Mouse (Mus musculus): Measurements from ENCODE around the gene Efhb. TPM values are rescaled to one million over a fixed set of nuclear protein-coding genes. Genes with fewer than 3 reads are reported as not detected.
A peak's percentile ranks its signal among the peaks of the same experiment; 100 is the strongest.

Gene Efhb
- polyA plus RNA-seq (2015; fragmentation: Nextera tagmentation; extraction: Ambion mirVana), result 0.05 TPM in 1 of 2 replicates, not detected in the other

DNA sequence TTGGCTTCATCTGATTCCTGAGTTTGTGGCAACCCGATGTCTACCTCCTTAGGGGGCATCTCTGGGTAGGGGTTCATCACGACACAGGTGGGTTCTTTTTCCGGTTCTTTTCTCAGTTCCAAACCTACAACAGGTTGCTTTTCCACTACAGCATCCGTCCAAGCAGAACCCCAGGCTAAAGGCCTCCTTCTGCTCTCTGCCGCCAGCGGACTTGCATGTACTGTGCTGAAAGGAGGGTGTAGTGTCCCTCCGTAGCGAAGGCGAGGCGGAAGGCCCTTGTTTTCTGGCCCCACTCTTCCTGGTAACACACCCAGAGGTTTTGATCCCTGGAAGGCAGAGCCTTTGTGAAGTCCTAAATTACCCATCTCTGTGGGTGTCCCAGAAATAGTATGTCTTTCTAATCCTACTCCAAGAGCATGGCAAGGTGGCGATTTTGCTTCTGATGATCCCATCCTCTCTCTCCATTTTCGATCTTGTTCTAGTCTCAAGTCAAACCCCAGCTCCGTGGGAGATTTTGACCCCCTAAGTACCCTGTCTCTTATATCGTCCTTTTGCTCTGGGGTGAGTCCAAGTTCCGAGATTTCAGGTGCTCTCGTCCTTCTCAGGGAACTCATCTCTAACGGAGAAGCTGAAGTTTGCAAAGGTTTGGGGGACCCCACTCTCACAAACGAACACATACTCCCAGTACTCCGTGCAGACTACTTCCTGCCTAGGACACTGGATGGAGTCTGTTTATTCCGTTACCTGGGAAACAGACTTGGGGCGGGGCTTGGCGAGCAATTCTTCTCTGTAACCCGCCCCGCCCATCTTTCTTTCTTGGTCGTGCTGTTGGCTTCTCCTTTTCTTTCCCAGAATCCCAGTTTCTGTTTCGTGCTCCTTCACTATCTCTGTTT is at the start of gene Efhb:
TSS of gene Efhb (minus strand) at position 719 of the 893 bp plus-strand sequence.
- H3K4me2 ChIP-seq (ENCODE audit: low read depth, low read length), result peak within 1 kb of the TSS; percentile 57
- peak; percentile 53; the same call in 1 of the 2 replicates for ATAC-seq (ENCODE audit: low read depth)
- H3K4me3 ChIP-seq (ENCODE audit: low read depth, low read length), result peak within 1 kb of the TSS; percentile 38
- H3K36me3 ChIP-seq (ENCODE audit: control insufficient read depth, insufficient read depth), result no peaks in the 10 kb centered on the region
- H3K9me3 ChIP-seq (replicated peaks; ENCODE audit: control insufficient read depth, low read length), result no peaks in the 10 kb centered on the region
- no peak within 1 kb of the TSS for H3K9ac ChIP-seq (ENCODE audit: low read depth, low read length)
- no peaks in the 10 kb centered on the region; the same call in 1 of the 2 replicates for H3K4me1 ChIP-seq (ENCODE audit: control insufficient read depth, low read depth, low read length)
- 23% methylated on average over 26 of the region's 26 CpGs for WGBS (ENCODE audit: insufficient replicate concordance)
- no peaks in the 10 kb centered on the region for H3K27me3 ChIP-seq (ENCODE audit: control insufficient read depth, insufficient read depth, low read depth, low read length)
- no peak within 1 kb of the TSS for H3K27ac ChIP-seq (ENCODE audit: low read length)

- no peak overlapping the region for H3K9ac ChIP-seq (ENCODE audit: low read depth, low read length)
- H3K36me3 ChIP-seq (ENCODE audit: control insufficient read depth, insufficient read depth), result no peaks in the 10 kb centered on the region; the same call in 1 of the 2 replicates
- H3K27ac ChIP-seq (ENCODE audit: low read length), result no peak overlapping the region
- H3K4me2 ChIP-seq (ENCODE audit: low read depth, low read length), result no peak overlapping the region
- no peak for ATAC-seq (ENCODE audit: low read depth)
- H3K9me3 ChIP-seq (replicated peaks; ENCODE audit: control insufficient read depth, low read length), result no peaks in the 10 kb centered on the region
- 71% methylated on average over 2 of the region's 2 CpGs for WGBS (ENCODE audit: insufficient replicate concordance)
- no peaks in the 10 kb centered on the region for H3K27me3 ChIP-seq (ENCODE audit: control insufficient read depth, insufficient read depth, low read depth, low read length)
- H3K4me1 ChIP-seq (ENCODE audit: control insufficient read depth, low read depth, low read length), result no peaks in the 10 kb centered on the region
- no peak overlapping the region for H3K4me3 ChIP-seq (ENCODE audit: low read depth, low read length)
Measured at GRCm38 (mm10) chr17:53512311-53512951, 49.3 kb upstream of the Efhb start.

DNA sequence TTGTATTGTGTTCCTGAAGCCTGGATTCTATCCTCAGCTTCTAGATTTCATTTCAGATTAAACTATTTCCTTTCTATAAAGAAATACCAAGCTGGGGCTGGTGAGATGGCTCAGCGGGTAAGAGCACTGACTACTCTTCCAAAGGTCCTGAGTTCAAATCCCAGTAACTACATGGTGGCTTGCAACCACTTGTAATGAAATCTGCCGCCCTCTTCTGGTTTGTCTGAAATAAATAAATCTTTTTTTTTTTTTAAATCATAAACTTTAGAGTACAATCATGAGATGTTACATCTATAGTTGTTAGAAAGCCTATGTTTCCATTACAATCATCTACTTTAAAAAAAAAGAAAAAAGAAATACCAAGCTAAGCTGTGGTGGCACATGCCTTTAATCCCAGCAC is 39.8 kb upstream of the Efhb start:
- 88% methylated on average over 2 of the region's 2 CpGs for WGBS (ENCODE audit: insufficient replicate concordance)
- Histone ChIP-seq H3K4me3 (ENCODE audit: low read depth, low read length) (no peak overlapping the region), H3K4me2 (ENCODE audit: low read depth, low read length) (no peak overlapping the region), H3K36me3 (ENCODE audit: control insufficient read depth, insufficient read depth) (peaks cover 16% of the 10 kb centered on the region), H3K27me3 (ENCODE audit: control insufficient read depth, insufficient read depth, low read depth, low read length) (no peaks in the 10 kb centered on the region), H3K9ac (ENCODE audit: low read depth, low read length) (no peak overlapping the region), H3K9me3 (replicated peaks; ENCODE audit: control insufficient read depth, low read length) (no peaks in the 10 kb centered on the region), H3K4me1 (ENCODE audit: control insufficient read depth, low read depth, low read length) (no peaks in the 10 kb centered on the region), H3K27ac (ENCODE audit: low read length) (no peak overlapping the region)
- no peak for ATAC-seq (ENCODE audit: low read depth)

GRCm38 (mm10) chr17:53489007-53489378 is 25.9 kb upstream of the Efhb start:
- peaks cover 11% of the 10 kb centered on the region for H3K36me3 ChIP-seq (ENCODE audit: control insufficient read depth, insufficient read depth)
- no peak overlapping the region for H3K4me3 ChIP-seq (ENCODE audit: low read depth, low read length)
- H3K9ac ChIP-seq (ENCODE audit: low read depth, low read length), result no peak overlapping the region
- ATAC-seq (ENCODE audit: low read depth), result no peak
- no peak overlapping the region for H3K27ac ChIP-seq (ENCODE audit: low read length)
- H3K4me1 ChIP-seq (ENCODE audit: control insufficient read depth, low read depth, low read length), result no peaks in the 10 kb centered on the region
- 80% methylated on average over 1 of the region's 1 CpGs for WGBS (ENCODE audit: insufficient replicate concordance)
- no peaks in the 10 kb centered on the region for H3K9me3 ChIP-seq (replicated peaks; ENCODE audit: control insufficient read depth, low read length)
- H3K4me2 ChIP-seq (ENCODE audit: low read depth, low read length), result no peak overlapping the region
- no peaks in the 10 kb centered on the region for H3K27me3 ChIP-seq (ENCODE audit: control insufficient read depth, insufficient read depth, low read depth, low read length)

DNA sequence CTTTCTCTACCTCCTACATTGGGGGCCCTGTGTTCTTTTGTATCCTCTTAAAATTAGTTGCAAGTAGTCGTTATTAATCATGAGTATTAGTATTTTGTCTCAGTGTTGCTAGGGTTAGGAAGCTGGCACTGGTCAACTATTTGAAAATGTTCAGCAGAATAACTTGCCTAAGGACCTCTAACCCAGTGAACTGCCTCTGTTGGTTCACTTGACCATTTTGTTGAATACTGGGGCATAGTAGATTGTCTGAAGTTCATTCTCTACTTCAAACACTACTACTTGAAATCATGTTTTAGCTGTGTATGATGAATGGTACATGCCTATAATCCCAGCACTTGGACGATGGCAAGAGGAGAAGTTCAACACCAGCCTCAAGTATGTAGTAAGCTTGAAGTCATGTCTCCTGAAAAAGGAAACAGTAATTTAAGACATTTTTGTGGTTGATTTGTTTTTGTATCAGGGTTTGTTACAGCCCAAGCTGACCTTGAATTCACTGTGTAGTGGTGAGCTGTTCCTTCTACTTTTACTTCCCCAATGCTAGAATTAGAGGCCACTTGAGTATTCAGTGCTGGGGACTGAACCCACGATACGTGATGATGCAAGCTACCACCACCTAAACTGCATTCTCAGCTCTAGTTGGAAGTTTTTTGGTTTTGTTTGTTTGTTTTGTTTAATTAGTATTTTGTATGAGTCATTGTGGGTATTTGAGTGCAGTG is 25.3 kb upstream of the Efhb start:
- Histone ChIP-seq H3K4me1 (ENCODE audit: control insufficient read depth, low read depth, low read length) (no peaks in the 10 kb centered on the region), H3K9me3 (replicated peaks; ENCODE audit: control insufficient read depth, low read length) (no peaks in the 10 kb centered on the region), H3K27me3 (ENCODE audit: control insufficient read depth, insufficient read depth, low read depth, low read length) (no peaks in the 10 kb centered on the region), H3K36me3 (ENCODE audit: control insufficient read depth, insufficient read depth) (peaks cover 11% of the 10 kb centered on the region), H3K9ac (ENCODE audit: low read depth, low read length) (no peak overlapping the region), H3K4me3 (ENCODE audit: low read depth, low read length) (no peak overlapping the region), H3K27ac (ENCODE audit: low read length) (no peak overlapping the region), H3K4me2 (ENCODE audit: low read depth, low read length) (no peak overlapping the region)
- WGBS (ENCODE audit: insufficient replicate concordance), result 66% methylated on average over 4 of the region's 4 CpGs
- 0 out of 2 replicates have a peak, but pooled peaks have one; percentile 21 for ATAC-seq (ENCODE audit: low read depth)

DNA sequence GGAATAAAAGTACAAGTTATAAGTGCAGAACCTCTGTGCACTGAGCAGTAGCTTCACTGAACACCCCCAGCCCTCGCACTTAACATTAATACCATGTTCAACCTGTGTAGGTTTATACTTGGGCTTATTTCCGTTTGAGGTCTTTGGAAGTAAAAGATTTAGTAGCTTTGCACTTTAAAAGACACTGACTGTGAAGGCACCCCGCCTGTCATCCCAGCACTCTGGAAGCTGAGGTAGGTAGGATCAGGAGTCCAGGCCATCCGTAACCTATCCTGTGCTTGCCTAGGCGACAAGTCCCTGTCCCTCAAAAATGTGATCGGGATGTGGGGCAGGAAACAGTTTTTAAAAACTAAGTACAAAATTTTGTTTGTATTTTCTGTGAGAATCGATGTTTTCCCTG is 17.3 kb upstream of the Efhb start:
- H3K9ac ChIP-seq (ENCODE audit: low read depth, low read length), result peak overlapping the region; percentile 97
- H3K4me3 ChIP-seq (ENCODE audit: low read depth, low read length), result peak overlapping the region; percentile 96
- H3K27ac ChIP-seq (ENCODE audit: low read length), result no peak overlapping the region
- no peaks in the 10 kb centered on the region for H3K9me3 ChIP-seq (replicated peaks; ENCODE audit: control insufficient read depth, low read length)
- peaks cover 20% of the 10 kb centered on the region for H3K4me1 ChIP-seq (ENCODE audit: control insufficient read depth, low read depth, low read length)
- peaks cover under 1% of the 10 kb centered on the region for H3K36me3 ChIP-seq (ENCODE audit: control insufficient read depth, insufficient read depth)
- ATAC-seq (ENCODE audit: low read depth), result no peak
- peak overlapping the region; percentile 98 for H3K4me2 ChIP-seq (ENCODE audit: low read depth, low read length)
- H3K27me3 ChIP-seq (ENCODE audit: control insufficient read depth, insufficient read depth, low read depth, low read length), result no peaks in the 10 kb centered on the region
- WGBS (ENCODE audit: insufficient replicate concordance), result 50% methylated on average over 7 of the region's 7 CpGs

GRCm38 (mm10) chr17:53479604-53480041 is 16.5 kb upstream of the Efhb start:
- Histone ChIP-seq H3K4me1 (ENCODE audit: control insufficient read depth, low read depth, low read length) (peaks cover 20% of the 10 kb centered on the region), H3K4me3 (ENCODE audit: low read depth, low read length) (peak overlapping the region; percentile 96), H3K27ac (ENCODE audit: low read length) (peak overlapping the region; percentile 100), H3K9ac (ENCODE audit: low read depth, low read length) (peak overlapping the region; percentile 97), H3K27me3 (ENCODE audit: control insufficient read depth, insufficient read depth, low read depth, low read length) (no peaks in the 10 kb centered on the region), H3K36me3 (ENCODE audit: control insufficient read depth, insufficient read depth) (no peaks in the 10 kb centered on the region; the same call in 1 of the 2 replicates), H3K9me3 (replicated peaks; ENCODE audit: control insufficient read depth, low read length) (no peaks in the 10 kb centered on the region), H3K4me2 (ENCODE audit: low read depth, low read length) (peak overlapping the region; percentile 98)
- peak; percentile 1; the same call in 1 of the 2 replicates for ATAC-seq (ENCODE audit: low read depth)
- 0% methylated on average over 32 of the region's 33 CpGs for WGBS (ENCODE audit: insufficient replicate concordance)

- H3K27ac ChIP-seq (ENCODE audit: low read length), result peak within 1 kb of the TSS; percentile 100
- H3K27me3 ChIP-seq (ENCODE audit: control insufficient read depth, insufficient read depth, low read depth, low read length), result no peaks in the 10 kb centered on the region
- peak within 1 kb of the TSS; percentile 98 for H3K4me2 ChIP-seq (ENCODE audit: low read depth, low read length)
- no peaks in the 10 kb centered on the region for H3K36me3 ChIP-seq (ENCODE audit: control insufficient read depth, insufficient read depth)
- peaks cover 20% of the 10 kb centered on the region for H3K4me1 ChIP-seq (ENCODE audit: control insufficient read depth, low read depth, low read length)
- H3K9ac ChIP-seq (ENCODE audit: low read depth, low read length), result peak within 1 kb of the TSS; percentile 97
- peak; percentile 91 for ATAC-seq (ENCODE audit: low read depth)
- H3K9me3 ChIP-seq (replicated peaks; ENCODE audit: control insufficient read depth, low read length), result no peaks in the 10 kb centered on the region
- H3K4me3 ChIP-seq (ENCODE audit: low read depth, low read length), result peak within 1 kb of the TSS; percentile 96
- WGBS (ENCODE audit: insufficient replicate concordance), result 0% methylated on average over 77 of the region's 82 CpGs
Measured at GRCm38 (mm10) chr17:53478858-53479603, 15.9 kb upstream of the Efhb start, which contains the start of gene Rab5a. Gene Rab5a, plus strand, starts transcription at chr17:53479234.
